Mouse (Mus musculus) erythroblast, adult 5-6 weeks (primary cell): Measurements from ENCODE around the gene Gpatch2l. TPM values are rescaled to one million over a fixed set of nuclear protein-coding genes. Genes with fewer than 3 reads are reported as not detected.

Experiments
- ATAC-seq: replicated peaks from 2 replicates; pipeline ENCODE4 v1.8.0; 2016; ENCODE audit warnings: moderate number of reproducible peaks, mild to moderate bottlenecking, moderate TSS enrichment, inconsistent platforms; ENCODE audit not compliant: poor library complexity, low FRiP score, severe bottlenecking
- total RNA-seq, 2 experiments: library from RNA; stranded (forward) in 1 of 2; stranded (reverse) in 1 of 2; fragments of 150-400 nt in 1 of 2; fragments of 200-764, 138-1000 nt in 1 of 2; gene quantifications; 2 replicates each; pipeline versions ENCODE4 v1.2.3 to v1.2.4; 2015 to 2017; ENCODE audit warnings: low replicate concordance in 2 of 2

Gene Gpatch2l
- total RNA-seq, 2 experiments from 2014 or later, result 13.4 to 16.8 TPM

- no peak for ATAC-seq
Measured at GRCm38 (mm10) chr12:86275731-86276130, 34.1 kb downstream of the Gpatch2l start.

- ATAC-seq, result no peak
Measured at GRCm38 (mm10) chr12:86276463-86276862, 34.8 kb downstream of the Gpatch2l start.

- no peak for ATAC-seq
Measured at GRCm38 (mm10) chr12:86276895-86277294, 35.2 kb downstream of the Gpatch2l start.

DNA sequence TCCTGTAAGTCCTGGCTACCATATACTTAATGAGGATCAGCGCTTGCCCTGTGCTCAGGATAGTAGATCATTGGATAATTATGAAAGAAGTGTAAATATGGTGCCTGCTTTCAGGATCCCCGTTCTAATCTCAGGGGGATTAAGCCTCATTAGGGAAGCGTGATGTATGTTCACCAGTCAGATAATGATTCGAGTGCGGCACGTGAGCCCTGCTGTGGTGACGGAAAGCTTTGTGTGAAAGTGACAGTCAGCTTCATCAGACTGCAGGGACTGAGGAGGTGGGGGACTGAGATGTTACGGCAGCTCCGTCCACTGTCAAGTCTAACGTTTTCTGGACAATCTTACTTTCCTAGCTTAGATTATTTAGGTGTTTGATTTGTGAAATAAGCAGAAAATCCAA, 38.3 kb downstream of the Gpatch2l start:
- no peak for ATAC-seq

DNA sequence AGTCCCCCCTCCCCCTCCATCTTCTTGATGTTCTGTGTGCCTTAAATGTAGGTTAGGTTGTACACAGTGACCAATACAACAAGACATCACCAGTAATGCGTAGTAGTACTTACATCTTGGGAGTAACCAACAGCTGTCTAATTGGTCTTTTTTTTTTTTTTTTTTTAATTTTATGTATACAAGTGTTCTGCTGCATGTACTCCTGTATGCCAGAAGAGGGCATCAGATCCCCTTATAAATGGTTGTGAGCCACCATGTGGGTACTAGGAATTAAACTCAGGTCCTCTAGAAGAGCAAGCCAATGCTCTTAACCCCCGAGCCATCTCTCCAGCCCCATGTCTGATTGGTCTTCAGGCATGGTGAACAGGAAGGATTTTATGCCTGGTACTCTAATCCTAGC, 44.0 kb downstream of the Gpatch2l start:
- no peak for ATAC-seq

- ATAC-seq, result no peak
Measured at GRCm38 (mm10) chr12:86297450-86297849, 55.8 kb downstream of the Gpatch2l start.

DNA sequence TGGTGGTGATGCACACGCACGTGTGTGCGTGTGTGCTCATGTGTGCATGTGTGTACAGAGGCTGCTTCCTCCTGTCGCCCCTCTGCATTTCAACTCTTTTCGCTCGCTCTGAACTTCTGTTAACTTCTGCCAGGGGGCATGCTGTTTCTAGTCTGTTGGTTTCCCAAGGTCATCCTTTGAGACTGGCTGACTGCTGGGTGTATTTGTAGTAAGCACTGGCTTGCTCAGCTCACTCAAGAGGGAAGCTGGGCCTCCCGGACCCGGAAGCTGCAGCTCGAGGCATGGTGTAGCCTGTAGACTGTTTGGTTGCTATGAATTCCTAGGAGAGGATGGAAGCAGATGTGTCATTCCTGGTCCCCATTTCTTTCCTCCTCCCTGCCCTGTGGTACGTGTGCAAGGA, 61.3 kb downstream of the Gpatch2l start:
- no peak for ATAC-seq

GRCm38 (mm10) chr12:86305045-86305444, 63.4 kb downstream of the Gpatch2l start:
- no peak for ATAC-seq

DNA sequence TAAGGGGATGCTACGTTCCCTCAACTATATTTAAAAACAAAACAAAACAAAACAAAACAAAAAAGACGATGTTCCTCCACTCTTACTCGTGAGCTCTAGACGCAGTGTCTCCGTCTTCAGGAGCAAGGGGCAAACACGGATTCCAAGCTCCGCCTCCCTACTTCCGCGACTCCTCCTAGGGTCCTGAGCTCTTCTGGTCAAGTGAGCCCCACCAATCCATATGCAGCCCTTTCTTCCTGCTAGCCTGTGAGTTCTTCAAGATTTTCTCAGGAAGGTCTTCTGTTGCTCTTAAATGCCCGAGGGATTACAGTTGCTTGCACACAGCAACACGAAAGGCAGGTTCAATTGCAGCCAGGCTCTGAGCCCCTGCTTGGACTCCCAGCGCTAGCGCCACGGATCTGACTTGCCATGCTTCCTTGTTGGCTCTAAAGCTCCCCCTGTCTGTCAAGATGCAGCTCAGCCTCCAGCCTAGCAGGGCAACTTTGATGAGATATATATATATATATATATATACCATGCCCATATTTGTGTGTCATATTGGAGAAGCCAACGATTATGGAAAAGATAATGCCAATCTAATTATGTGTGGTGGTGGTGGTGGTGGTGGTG, 64.1 kb downstream of the Gpatch2l start:
- ATAC-seq, result no peak

GRCm38 (mm10) chr12:86309474-86309873, 67.8 kb downstream of the Gpatch2l start:
- no peak for ATAC-seq

GRCm38 (mm10) chr12:86309902-86310301, 68.2 kb downstream of the Gpatch2l start:
- no peak for ATAC-seq

- no peak for ATAC-seq
Measured at GRCm38 (mm10) chr12:86320629-86321028, 79.0 kb downstream of the Gpatch2l start.

- ATAC-seq, result no peak
Measured at GRCm38 (mm10) chr12:86324297-86324696, 82.6 kb downstream of the Gpatch2l start.

GRCm38 (mm10) chr12:86329813-86330212, 88.2 kb downstream of the Gpatch2l start:
- ATAC-seq, result no peak

- ATAC-seq, result no peak
Measured at GRCm38 (mm10) chr12:86330684-86331083, 89.0 kb downstream of the Gpatch2l start.

GRCm38 (mm10) chr12:86331248-86331647, 89.6 kb downstream of the Gpatch2l start:
- no peak for ATAC-seq

DNA sequence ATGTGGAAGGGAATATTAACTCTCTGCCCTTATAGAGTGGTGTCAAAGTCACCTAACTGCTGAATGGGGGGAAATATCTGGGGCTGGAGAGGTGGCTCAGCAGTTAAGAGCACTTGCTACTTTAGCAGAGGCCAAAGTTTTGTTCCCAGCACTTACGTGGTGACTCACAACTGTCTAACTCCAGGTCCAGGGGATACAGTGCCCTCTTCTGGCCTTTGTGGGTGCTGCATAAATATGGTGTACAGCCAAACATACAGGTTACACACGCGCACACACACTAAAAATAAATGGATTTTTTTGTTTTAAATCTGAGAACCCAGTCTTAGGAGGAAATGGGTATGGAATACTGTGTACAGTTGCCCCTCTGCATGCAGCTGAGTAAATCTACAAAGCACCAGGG, 94.6 kb downstream of the Gpatch2l start:
- ATAC-seq, result no peak

GRCm38 (mm10) chr12:86336887-86337286, 95.2 kb downstream of the Gpatch2l start:
- no peak for ATAC-seq
